In the genomic region with DNA sequence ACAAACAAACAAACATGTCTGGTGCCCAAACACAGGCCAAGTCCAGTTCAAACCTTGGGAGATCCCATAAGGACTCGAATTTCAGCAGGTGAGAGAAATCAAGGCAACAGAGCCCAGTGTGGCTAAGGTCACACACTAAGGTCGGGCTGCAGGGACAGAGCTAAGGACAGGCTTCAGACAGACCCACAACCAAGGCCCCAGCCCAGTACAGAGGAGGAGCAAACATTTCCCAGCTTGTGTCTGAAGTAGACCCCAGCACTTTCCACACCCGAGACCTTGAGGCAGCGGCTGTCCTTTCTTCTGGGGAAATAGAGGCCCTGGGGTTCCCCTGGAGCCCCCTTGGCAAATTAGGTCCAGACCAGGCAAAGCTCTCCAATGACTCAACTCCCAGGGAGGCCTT, we compare ENCODE assay signal across 8 mouse cellular contexts.
DNase-seq lines count a peak whose midpoint lies in the region; ATAC-seq and TF ChIP-seq lines count a peak whose summit lies in the region.

No protein-coding gene starts in this region.

- H3K4me3 ChIP-seq in layer of hippocampus, adult 2 months, result no peak overlapping the region; the same call in 1 of the 2 replicates
- H3K4me3 ChIP-seq in embryonic facial prominence, embryonic 15.5 days (replicated peaks), result no peak overlapping the region
- no peak overlapping the region for H3K4me3 ChIP-seq in hindbrain, postnatal 0 days (ENCODE audit: low read length)
- no peak overlapping the region for H3K4me3 ChIP-seq in neural tube, embryonic 12.5 days

- WGBS in embryonic facial prominence, embryonic 15.5 days, result 19% methylated on average over 4 of the region's 4 CpGs
- WGBS in hindbrain, postnatal 0 days, result 26% methylated on average over 4 of the region's 4 CpGs
- 41% methylated on average over 4 of the region's 4 CpGs for WGBS in neural tube, embryonic 12.5 days

- no peaks in the 10 kb centered on the region for H3K36me3 ChIP-seq in embryonic facial prominence, embryonic 15.5 days
- no peaks in the 10 kb centered on the region for H3K36me3 ChIP-seq in hindbrain, postnatal 0 days (ENCODE audit: insufficient read depth, low read length)
- no peaks in the 10 kb centered on the region for H3K36me3 ChIP-seq in neural tube, embryonic 12.5 days

- DNase-seq in layer of hippocampus, adult 2 months (ENCODE audit: low spot score in 2 of 2), result no peak
- no peak for DNase-seq in layer of hippocampus, postnatal 36 days
- DNase-seq in hindbrain, postnatal 0 days (ENCODE audit: low spot score), result no peak
- DNase-seq in right cerebral cortex, postnatal 10 days (ENCODE audit: low spot score in 2 of 2), result no peak
- DNase-seq in ovary, adult 18-20 months (ENCODE audit: low spot score), result no peak
- DNase-seq in yolk sac, embryonic 10.5 days (ENCODE audit: low spot score), result no peak

- no peak for TF ChIP-seq CTCF in layer of hippocampus, adult 2 months (conservative IDR thresholded peaks at IDR 0.05)
- no peak for TF ChIP-seq CTCF in hindbrain, postnatal 0 days (IDR thresholded peaks at IDR 0.05; ENCODE audit: low read depth)

- H3K27me3 ChIP-seq in embryonic facial prominence, embryonic 15.5 days, result no peaks in the 10 kb centered on the region
- no peaks in the 10 kb centered on the region for H3K27me3 ChIP-seq in hindbrain, postnatal 0 days (ENCODE audit: insufficient read depth, low read length)
- H3K27me3 ChIP-seq in neural tube, embryonic 12.5 days (replicated peaks), result no peaks in the 10 kb centered on the region

- ATAC-seq in embryonic facial prominence, embryonic 15.5 days (ENCODE audit: insufficient number of reproducible peaks, low FRiP score, low TSS enrichment, low read depth), result no peak
- ATAC-seq in hindbrain, postnatal 0 days, result no peak
- ATAC-seq in neural tube, embryonic 12.5 days (ENCODE audit: low FRiP score, low read depth), result no peak

- peaks cover 74% of the 10 kb centered on the region for H3K4me1 ChIP-seq in embryonic facial prominence, embryonic 15.5 days
- H3K4me1 ChIP-seq in hindbrain, postnatal 0 days (ENCODE audit: insufficient read depth, low read length), result peaks cover 53% of the 10 kb centered on the region
- H3K4me1 ChIP-seq in neural tube, embryonic 12.5 days, result peaks cover 58% of the 10 kb centered on the region

- H3K27ac ChIP-seq in layer of hippocampus, adult 2 months, result peak overlapping the region; percentile 97
- H3K27ac ChIP-seq in embryonic facial prominence, embryonic 15.5 days (replicated peaks), result peak overlapping the region; percentile 99
- peak overlapping the region; percentile 94 for H3K27ac ChIP-seq in hindbrain, postnatal 0 days
- peak overlapping the region; percentile 97 for H3K27ac ChIP-seq in neural tube, embryonic 12.5 days

- no peaks in the 10 kb centered on the region for H3K9me3 ChIP-seq in embryonic facial prominence, embryonic 15.5 days (replicated peaks)
- H3K9me3 ChIP-seq in hindbrain, postnatal 0 days (ENCODE audit: low read length), result no peaks in the 10 kb centered on the region
- H3K9me3 ChIP-seq in neural tube, embryonic 12.5 days, result no peaks in the 10 kb centered on the region

- H3K9ac ChIP-seq in embryonic facial prominence, embryonic 15.5 days, result 0 out of 2 replicates have a peak overlapping the region, but pooled peaks have one; percentile 9
- H3K9ac ChIP-seq in hindbrain, postnatal 0 days (replicated peaks; ENCODE audit: low read length), result no peak overlapping the region
- H3K9ac ChIP-seq in neural tube, embryonic 12.5 days, result no peak overlapping the region

- peak overlapping the region; percentile 42 for H3K4me2 ChIP-seq in embryonic facial prominence, embryonic 15.5 days (replicated peaks)
- no peak overlapping the region for H3K4me2 ChIP-seq in hindbrain, postnatal 0 days (ENCODE audit: low read depth, low read length)
- no peak overlapping the region for H3K4me2 ChIP-seq in neural tube, embryonic 12.5 days (replicated peaks)
